Mouse (Mus musculus) lung, adult 2 months (tissue): ENCODE data around the gene Pan3.

Experiments
- CTCF ChIP-seq: fragments of 200-500 bp; IDR thresholded peaks from 2 replicates; pipeline ENCODE4 v1.5.1; 2011; ENCODE audit warnings: mild to moderate bottlenecking, low read length, control low read depth; ENCODE audit not compliant: insufficient read depth
- POLR2A ChIP-seq: fragments of 200-500 bp; IDR thresholded peaks from 2 replicates; pipeline ENCODE4 v1.6.1; 2011; ENCODE audit warnings: low read depth, mild to moderate bottlenecking, control low read depth, low read length, borderline replicate concordance; ENCODE audit errors: extremely low read depth

DNA sequence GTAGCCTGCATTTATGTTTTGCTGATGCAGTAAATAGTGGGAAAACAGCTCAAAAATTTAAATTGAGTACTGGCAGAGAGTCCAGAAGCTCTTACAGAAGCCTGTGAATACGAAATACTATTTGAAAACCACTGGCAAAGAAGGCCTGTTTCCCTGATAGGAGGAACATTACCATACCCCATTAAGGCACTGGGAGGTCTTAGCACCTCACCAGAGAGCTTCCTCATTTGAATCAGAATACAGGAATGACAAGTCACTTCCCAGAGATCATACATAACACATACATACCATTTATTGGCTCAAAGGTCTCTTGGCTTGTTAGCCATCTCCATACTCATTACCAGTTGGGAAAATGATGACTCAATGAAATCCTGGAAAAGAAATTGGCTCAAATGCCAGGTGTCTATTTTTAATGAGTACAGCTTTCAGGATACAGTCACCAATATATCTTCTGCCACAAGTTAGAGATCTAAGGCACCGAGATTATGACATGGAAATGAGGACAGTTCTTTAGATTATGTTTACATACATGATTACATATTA is 71.6 kb downstream of the Pan3 start:
- no peak for TF ChIP-seq POLR2A
- TF ChIP-seq CTCF: no peak
